Mouse (Mus musculus) C2C12 (cell line): ENCODE measurements at regions not wholly inside any gene's neighbourhood (a gene's known extent, or its start where the extent isn't known, plus 50 kb on each side); places are given as distances from the start of the nearest gene placed in this dataset.
A peak's percentile ranks its signal among the peaks of the same experiment; 100 is the strongest.

Experiments used
- H3K27me3 ChIP-seq: one replicate; pipeline ENCODE4 v1.6.1; 2011; ENCODE audit not compliant: control insufficient read depth, insufficient read depth, insufficient read length
- H3K36me3 ChIP-seq: one replicate; pipeline ENCODE4 v1.6.1; 2011; ENCODE audit not compliant: control insufficient read depth, insufficient read depth
- H3K4me3 ChIP-seq: one replicate; pipeline ENCODE4 v1.5.1; 2011; ENCODE audit warnings: mild to moderate bottlenecking, control low read depth; ENCODE audit not compliant: poor library complexity, insufficient read depth, severe bottlenecking
- H3K79me2 ChIP-seq: one replicate; pipeline ENCODE4 v1.6.1; 2011; ENCODE audit not compliant: control insufficient read depth, insufficient read depth
- H3K79me3 ChIP-seq: one replicate; pipeline ENCODE4 v1.6.1; 2011; ENCODE audit warnings: low read depth, control low read depth
- H3ac ChIP-seq: one replicate; pipeline ENCODE3; 2011; ENCODE audit warnings: low read depth; ENCODE audit not compliant: control insufficient read depth, insufficient read length
- CEBPB ChIP-seq: IDR thresholded peaks from one replicate; pipeline ENCODE4 v1.6.1; 2011; ENCODE audit warnings: low read depth, mild to moderate bottlenecking, control low read depth, moderate library complexity
- CTCF ChIP-seq: IDR thresholded peaks from one replicate; pipeline ENCODE4 v1.5.1; 2011; ENCODE audit not compliant: control insufficient read depth, insufficient read depth, insufficient read length
- FOSL1 ChIP-seq: IDR thresholded peaks from one replicate; pipeline ENCODE4 v1.8.0; 2011; ENCODE audit warnings: mild to moderate bottlenecking, low read length; ENCODE audit not compliant: poor library complexity, insufficient read depth, severe bottlenecking
- MAX ChIP-seq: IDR thresholded peaks from one replicate; pipeline ENCODE4 v1.6.1; 2011; ENCODE audit warnings: mild to moderate bottlenecking, control low read depth
- MYOD1 ChIP-seq: IDR thresholded peaks from one replicate; pipeline ENCODE4 v1.6.1; 2011; ENCODE audit warnings: low read depth; ENCODE audit not compliant: control insufficient read depth, insufficient read length
- MYOG ChIP-seq: IDR thresholded peaks from one replicate; pipeline ENCODE4 v1.6.1; 2011; ENCODE audit not compliant: control insufficient read depth, insufficient read length; ENCODE audit errors: extremely low read depth
- USF1 ChIP-seq: IDR thresholded peaks from one replicate; pipeline ENCODE4 v1.6.1; 2011; ENCODE audit warnings: low read depth, mild to moderate bottlenecking, control low read depth, moderate library complexity

GRCm38 (mm10) chr3:121609845-121610244 is 60.7 kb upstream of the 4930432M17Rik start:
- no peak overlapping the region for H3K4me3 ChIP-seq
- no peaks in the 10 kb centered on the region for H3K27me3 ChIP-seq
- no peaks in the 10 kb centered on the region for H3K79me3 ChIP-seq
- no peak overlapping the region for H3ac ChIP-seq
- TF ChIP-seq MAX (no peak), FOSL1 (no peak), CEBPB (no peak), MYOG (no peak), MYOD1 (no peak), USF1 (no peak), CTCF (no peak)
- no peaks in the 10 kb centered on the region for H3K36me3 ChIP-seq
- no peaks in the 10 kb centered on the region for H3K79me2 ChIP-seq

GRCm38 (mm10) chr3:121609090-121609489 is 61.5 kb upstream of the 4930432M17Rik start:
- H3K4me3 ChIP-seq: no peak overlapping the region
- TF ChIP-seq MYOD1: peak; percentile 91
- TF ChIP-seq CEBPB: no peak
- TF ChIP-seq MAX: peak; percentile 99
- peak; percentile 87 for TF ChIP-seq USF1
- no peak for TF ChIP-seq CTCF
- TF ChIP-seq FOSL1: no peak
- TF ChIP-seq MYOG: no peak
- H3K36me3 ChIP-seq: no peaks in the 10 kb centered on the region
- no peaks in the 10 kb centered on the region for H3K27me3 ChIP-seq
- H3ac ChIP-seq: no peak overlapping the region
- H3K79me2 ChIP-seq: no peaks in the 10 kb centered on the region
- no peaks in the 10 kb centered on the region for H3K79me3 ChIP-seq

- no peak for TF ChIP-seq CEBPB
- no peak for TF ChIP-seq MYOG
- no peak for TF ChIP-seq USF1
- peak; percentile 32 for TF ChIP-seq MAX
- no peak for TF ChIP-seq CTCF
- peak; percentile 98 for TF ChIP-seq MYOD1
- no peak for TF ChIP-seq FOSL1
- Histone ChIP-seq H3K36me3 (no peaks in the 10 kb centered on the region), H3K79me3 (no peaks in the 10 kb centered on the region), H3ac (no peak overlapping the region), H3K27me3 (no peaks in the 10 kb centered on the region), H3K4me3 (no peak overlapping the region), H3K79me2 (no peaks in the 10 kb centered on the region)
Observed at GRCm38 (mm10) chr3:121604737-121605136, 65.8 kb upstream of the 4930432M17Rik start.

- H3K4me3 ChIP-seq: no peak overlapping the region
- H3K36me3 ChIP-seq: no peaks in the 10 kb centered on the region
- no peaks in the 10 kb centered on the region for H3K79me2 ChIP-seq
- TF ChIP-seq CEBPB (no peak), FOSL1 (peak; percentile 13)
- peak overlapping the region; percentile 21 for H3ac ChIP-seq
- no peaks in the 10 kb centered on the region for H3K27me3 ChIP-seq
- H3K79me3 ChIP-seq: no peaks in the 10 kb centered on the region
Observed at GRCm38 (mm10) chr3:121604081-121604480, 66.5 kb upstream of the 4930432M17Rik start.

GRCm38 (mm10) chr3:121602826-121603370 is 67.7 kb upstream of the 4930432M17Rik start:
- TF ChIP-seq CTCF: no peak
- TF ChIP-seq FOSL1: no peak
- TF ChIP-seq MAX: no peak
- TF ChIP-seq MYOG: no peak
- no peak for TF ChIP-seq USF1
- no peak for TF ChIP-seq CEBPB
- TF ChIP-seq MYOD1: no peak
- no peaks in the 10 kb centered on the region for H3K36me3 ChIP-seq

GRCm38 (mm10) chr3:121602082-121602561 is 68.4 kb upstream of the 4930432M17Rik start:
- no peaks in the 10 kb centered on the region for H3K27me3 ChIP-seq
- TF ChIP-seq CTCF (no peak), MYOD1 (peak; percentile 15), MAX (peak; percentile 74), USF1 (no peak), CEBPB (peak; percentile 96)
- no peak overlapping the region for H3K4me3 ChIP-seq
- peak overlapping the region; percentile 52 for H3ac ChIP-seq
- H3K79me3 ChIP-seq: no peaks in the 10 kb centered on the region
- H3K79me2 ChIP-seq: no peaks in the 10 kb centered on the region
- no peaks in the 10 kb centered on the region for H3K36me3 ChIP-seq

More at GRCm38 (mm10) chr3:121602826-121603370, 67.7 kb upstream of the 4930432M17Rik start:
- no peaks in the 10 kb centered on the region for H3K79me2 ChIP-seq
- no peaks in the 10 kb centered on the region for H3K27me3 ChIP-seq
- no peak overlapping the region for H3ac ChIP-seq
- H3K79me3 ChIP-seq: no peaks in the 10 kb centered on the region
- no peak overlapping the region for H3K4me3 ChIP-seq
